Mouse (Mus musculus) spleen, adult 2 months (tissue): ENCODE measurements at regions not wholly inside any gene's neighbourhood (a gene's known extent, or its start where the extent isn't known, plus 50 kb on each side); places are given as distances from the start of the nearest gene placed in this dataset.

Experiments used
- CTCF ChIP-seq: fragments of 200-500 bp; IDR thresholded peaks from 2 replicates; pipeline ENCODE4 v1.5.1; 2011; ENCODE audit warnings: mild to moderate bottlenecking, inconsistent platforms; ENCODE audit not compliant: insufficient read depth, insufficient read length, insufficient replicate concordance; ENCODE audit errors: extremely low read depth
- POLR2A ChIP-seq: fragments of 200-500 bp; IDR thresholded peaks from 2 replicates; pipeline ENCODE4 v1.6.1; 2011; ENCODE audit warnings: low read depth, low read length, inconsistent platforms

GRCm38 (mm10) chr12:115328439-115328838, 719.1 kb upstream of the Zfp386 start:
- TF ChIP-seq CTCF (no peak), POLR2A (no peak)
